Mouse (Mus musculus): ENCODE results near the gene Abr. TPM values are rescaled to one million over a fixed set of nuclear protein-coding genes. Genes with fewer than 3 reads are reported as not detected.

Gene Abr
- polyA plus RNA-seq, 1 experiment from 2014 or later, result 83.7 TPM

GRCm38 (mm10) chr11:76507302-76508124 lies 114.6 kb downstream of the Abr start:
- peaks cover 61% of the 10 kb centered on the region for H3K4me1 ChIP-seq (replicated peaks)
- H3K27ac ChIP-seq (replicated peaks), result peak overlapping the region; percentile 85
- 65% methylated on average over 8 of the region's 8 CpGs for WGBS
- H3K9me3 ChIP-seq, result no peaks in the 10 kb centered on the region
- H3K9ac ChIP-seq, result peak overlapping the region; percentile 53
- no peaks in the 10 kb centered on the region for H3K27me3 ChIP-seq
- H3K36me3 ChIP-seq, result no peaks in the 10 kb centered on the region
- H3K4me2 ChIP-seq, result peak overlapping the region; percentile 26
- H3K4me3 ChIP-seq, result no peak overlapping the region
- peak; percentile 76 for ATAC-seq (ENCODE audit: low read depth)

GRCm38 (mm10) chr11:76506514-76507228 lies 115.4 kb downstream of the Abr start:
- H3K9me3 ChIP-seq, result no peaks in the 10 kb centered on the region
- peaks cover 54% of the 10 kb centered on the region for H3K4me1 ChIP-seq (replicated peaks)
- peak; percentile 52; the same call in 1 of the 2 replicates for ATAC-seq (ENCODE audit: low read depth)
- H3K9ac ChIP-seq, result peak overlapping the region; percentile 53; the same call in 1 of the 2 replicates
- H3K27ac ChIP-seq (replicated peaks), result peak overlapping the region; percentile 85
- no peak overlapping the region for H3K4me3 ChIP-seq
- no peaks in the 10 kb centered on the region for H3K27me3 ChIP-seq
- H3K4me2 ChIP-seq, result 0 out of 2 replicates have a peak overlapping the region, but pooled peaks have one; percentile 26
- no peaks in the 10 kb centered on the region for H3K36me3 ChIP-seq
- WGBS, result 88% methylated on average over 5 of the region's 5 CpGs

GRCm38 (mm10) chr11:76505106-76505505 lies 117.0 kb downstream of the Abr start:
- Histone ChIP-seq H3K9me3 (no peaks in the 10 kb centered on the region), H3K27me3 (no peaks in the 10 kb centered on the region), H3K4me2 (no peak overlapping the region), H3K9ac (no peak overlapping the region), H3K36me3 (no peaks in the 10 kb centered on the region), H3K4me3 (no peak overlapping the region), H3K4me1 (replicated peaks) (peaks cover 38% of the 10 kb centered on the region), H3K27ac (replicated peaks) (no peak overlapping the region)
- WGBS, result 85% methylated on average over 1 of the region's 1 CpGs
- ATAC-seq (ENCODE audit: low read depth), result no peak

GRCm38 (mm10) chr11:76504058-76504457 lies 118.1 kb downstream of the Abr start:
- Histone ChIP-seq H3K27me3 (no peaks in the 10 kb centered on the region), H3K4me1 (replicated peaks) (peaks cover 31% of the 10 kb centered on the region), H3K27ac (replicated peaks) (peak overlapping the region; percentile 23; the same call in 1 of the 2 replicates), H3K9me3 (no peaks in the 10 kb centered on the region), H3K36me3 (no peaks in the 10 kb centered on the region), H3K9ac (no peak overlapping the region), H3K4me2 (no peak overlapping the region), H3K4me3 (no peak overlapping the region)
- 62% methylated on average over 5 of the region's 5 CpGs for WGBS
- ATAC-seq (ENCODE audit: low read depth), result no peak

- Histone ChIP-seq H3K27ac (replicated peaks) (no peak overlapping the region), H3K4me2 (no peak overlapping the region), H3K9ac (no peak overlapping the region), H3K4me1 (replicated peaks) (peaks cover 17% of the 10 kb centered on the region), H3K9me3 (no peaks in the 10 kb centered on the region), H3K27me3 (no peaks in the 10 kb centered on the region), H3K36me3 (no peaks in the 10 kb centered on the region), H3K4me3 (no peak overlapping the region)
- 9% methylated on average over 1 of the region's 1 CpGs for WGBS
- ATAC-seq (ENCODE audit: low read depth), result no peak
These were observed 122.1 kb downstream of the Abr start for GRCm38 (mm10) chr11:76499987-76500386.

GRCm38 (mm10) chr11:76499564-76499963 lies 122.5 kb downstream of the Abr start:
- Histone ChIP-seq H3K9me3 (no peaks in the 10 kb centered on the region), H3K9ac (no peak overlapping the region), H3K4me1 (replicated peaks) (peaks cover 18% of the 10 kb centered on the region), H3K4me3 (no peak overlapping the region), H3K36me3 (no peaks in the 10 kb centered on the region), H3K4me2 (no peak overlapping the region), H3K27ac (replicated peaks) (no peak overlapping the region), H3K27me3 (no peaks in the 10 kb centered on the region)
- ATAC-seq (ENCODE audit: low read depth), result no peak
- 78% methylated on average over 7 of the region's 7 CpGs for WGBS

- H3K9ac ChIP-seq, result no peak overlapping the region
These were observed 124.4 kb downstream of the Abr start for GRCm38 (mm10) chr11:76497769-76498152.

GRCm38 (mm10) chr11:76497066-76497768 lies 124.9 kb downstream of the Abr start:
- Histone ChIP-seq H3K27ac (replicated peaks) (no peak overlapping the region), H3K9ac (no peak overlapping the region), H3K4me3 (no peak overlapping the region), H3K9me3 (no peaks in the 10 kb centered on the region), H3K4me1 (replicated peaks) (peaks cover 33% of the 10 kb centered on the region), H3K4me2 (no peak overlapping the region), H3K27me3 (no peaks in the 10 kb centered on the region), H3K36me3 (no peaks in the 10 kb centered on the region)
- WGBS, result 72% methylated on average over 9 of the region's 9 CpGs
- no peak for ATAC-seq (ENCODE audit: low read depth)

More at GRCm38 (mm10) chr11:76497769-76498152, 124.4 kb downstream of the Abr start:
- Histone ChIP-seq H3K27me3 (no peaks in the 10 kb centered on the region), H3K4me2 (no peak overlapping the region), H3K27ac (replicated peaks) (no peak overlapping the region), H3K9me3 (no peaks in the 10 kb centered on the region), H3K4me1 (replicated peaks) (peaks cover 28% of the 10 kb centered on the region), H3K4me3 (no peak overlapping the region), H3K36me3 (no peaks in the 10 kb centered on the region)
- ATAC-seq (ENCODE audit: low read depth), result no peak
- 93% methylated on average over 4 of the region's 4 CpGs for WGBS

- Histone ChIP-seq H3K4me3 (no peak overlapping the region), H3K27ac (replicated peaks) (no peak overlapping the region), H3K4me1 (replicated peaks) (peaks cover 43% of the 10 kb centered on the region), H3K9me3 (no peaks in the 10 kb centered on the region), H3K27me3 (no peaks in the 10 kb centered on the region), H3K9ac (no peak overlapping the region), H3K36me3 (no peaks in the 10 kb centered on the region), H3K4me2 (no peak overlapping the region)
- no peak for ATAC-seq (ENCODE audit: low read depth)
- WGBS, result 69% methylated on average over 6 of the region's 6 CpGs
These were observed 125.9 kb downstream of the Abr start for GRCm38 (mm10) chr11:76496086-76496771.

GRCm38 (mm10) chr11:76495127-76496028 lies 126.7 kb downstream of the Abr start:
- Histone ChIP-seq H3K9ac (peak overlapping the region; percentile 87), H3K9me3 (no peaks in the 10 kb centered on the region), H3K4me2 (peak overlapping the region; percentile 87), H3K27ac (replicated peaks) (peak overlapping the region; percentile 99), H3K4me1 (replicated peaks) (peaks cover 51% of the 10 kb centered on the region), H3K27me3 (no peaks in the 10 kb centered on the region), H3K4me3 (peak overlapping the region; percentile 66), H3K36me3 (no peaks in the 10 kb centered on the region)
- peak; percentile 25 for ATAC-seq (ENCODE audit: low read depth)
- 18% methylated on average over 19 of the region's 19 CpGs for WGBS
